Mouse (Mus musculus): Measurements from ENCODE around the gene Adm.

The Adm gene

GRCm38 (mm10) chr7:110658378-110658928 lies 31.0 kb downstream of the Adm start:
- no peak for DNase-seq (ENCODE audit: low read depth, low spot score)

- DNase-seq (ENCODE audit: low read depth, low spot score) = no peak
Observed at GRCm38 (mm10) chr7:110666537-110666936, 39.1 kb downstream of the Adm start.

GRCm38 (mm10) chr7:110668247-110668646 lies 40.8 kb downstream of the Adm start:
- no peak for DNase-seq (ENCODE audit: low read depth, low spot score)

- no peak for DNase-seq (ENCODE audit: low read depth, low spot score)
Observed at GRCm38 (mm10) chr7:110668756-110669155, 41.3 kb downstream of the Adm start.

GRCm38 (mm10) chr7:110671121-110671680 lies 43.7 kb downstream of the Adm start:
- DNase-seq (ENCODE audit: low read depth, low spot score) = no peak

Measured in c-Kit-negative CD71-positive TER-119-positive erythroid progenitor cells, embryonic 14.5 days (primary cell).